Mouse (Mus musculus) cerebellum, adult 18-20 months (tissue): ENCODE results near the gene Gm20431.

ENCODE experiments used
- DNase-seq, 2 experiments: peaks; one replicate each; pipeline ENCODE4 v3.0.0; 2021

Gene Gm20431

GRCm38 (mm10) chr2:167661270-167662203 lies at the start of gene Gm20431:
TSS of gene Gm20431 (minus strand) at chr2:167661496.
- DNase-seq = peak; percentile 90 to 96

GRCm38 (mm10) chr2:167710574-167710973 lies 49.3 kb upstream of the Gm20431 start:
- no peak for DNase-seq

GRCm38 (mm10) chr2:167709969-167710368 lies 48.7 kb upstream of the Gm20431 start:
- no peak for DNase-seq

- no peak for DNase-seq
These were observed 47.1 kb upstream of the Gm20431 start for GRCm38 (mm10) chr2:167708373-167708772.

GRCm38 (mm10) chr2:167706183-167706939 lies 45.1 kb upstream of the Gm20431 start:
- DNase-seq = no peak

GRCm38 (mm10) chr2:167704409-167704808 lies 43.1 kb upstream of the Gm20431 start:
- no peak for DNase-seq

- DNase-seq = no peak
These were observed 40.8 kb upstream of the Gm20431 start for GRCm38 (mm10) chr2:167702126-167702525.

- DNase-seq = no peak
These were observed 40.2 kb upstream of the Gm20431 start for GRCm38 (mm10) chr2:167701472-167701871.

- no peak for DNase-seq
These were observed 38.7 kb upstream of the Gm20431 start for GRCm38 (mm10) chr2:167700018-167700417.

GRCm38 (mm10) chr2:167697902-167698301 lies 36.6 kb upstream of the Gm20431 start:
- DNase-seq = no peak

GRCm38 (mm10) chr2:167696143-167696542 lies 34.8 kb upstream of the Gm20431 start:
- no peak for DNase-seq

GRCm38 (mm10) chr2:167695491-167695890 lies 34.2 kb upstream of the Gm20431 start:
- no peak for DNase-seq

GRCm38 (mm10) chr2:167694963-167695362 lies 33.7 kb upstream of the Gm20431 start:
- no peak for DNase-seq

GRCm38 (mm10) chr2:167694244-167694643 lies 32.9 kb upstream of the Gm20431 start:
- no peak for DNase-seq

- no peak for DNase-seq
These were observed 32.2 kb upstream of the Gm20431 start for GRCm38 (mm10) chr2:167693540-167693939.

GRCm38 (mm10) chr2:167692831-167693230 lies 31.5 kb upstream of the Gm20431 start:
- no peak for DNase-seq

GRCm38 (mm10) chr2:167691871-167692661 lies 30.8 kb upstream of the Gm20431 start:
- DNase-seq = no peak

GRCm38 (mm10) chr2:167691410-167691809 lies 30.1 kb upstream of the Gm20431 start:
- no peak for DNase-seq

- peak in 1 of 2 experiments; percentile 31 for DNase-seq
These were observed 29.6 kb upstream of the Gm20431 start for GRCm38 (mm10) chr2:167690962-167691311.

GRCm38 (mm10) chr2:167690219-167690961 lies 29.1 kb upstream of the Gm20431 start:
- DNase-seq = peak; percentile 26 to 41

- DNase-seq = peak; percentile 60 to 64
These were observed 28.4 kb upstream of the Gm20431 start, which contains the start of gene Tmem189 for GRCm38 (mm10) chr2:167689501-167690218. TSS of gene Tmem189 (minus strand) at chr2:167689822.
